Mouse (Mus musculus): ENCODE results near the gene Tmbim6.

- TF ChIP-seq CTCF (IDR thresholded peaks at IDR 0.05; ENCODE audit: low read depth, low read length) (no peak), GATA1 (IDR thresholded peaks at IDR 0.05; ENCODE audit: borderline replicate concordance, low read length) (no peak), TAL1 (conservative IDR thresholded peaks at IDR 0.05; ENCODE audit: low read depth, low read length) (no peak), GATA2 (IDR thresholded peaks at IDR 0.05; ENCODE audit: borderline replicate concordance, low read depth, low read length) (no peak)
Measured at GRCm38 (mm10) chr15:99421676-99422075, 29.0 kb downstream of the Tmbim6 start.
